8 mouse cellular contexts compared by ENCODE assay signal in the genomic region with DNA sequence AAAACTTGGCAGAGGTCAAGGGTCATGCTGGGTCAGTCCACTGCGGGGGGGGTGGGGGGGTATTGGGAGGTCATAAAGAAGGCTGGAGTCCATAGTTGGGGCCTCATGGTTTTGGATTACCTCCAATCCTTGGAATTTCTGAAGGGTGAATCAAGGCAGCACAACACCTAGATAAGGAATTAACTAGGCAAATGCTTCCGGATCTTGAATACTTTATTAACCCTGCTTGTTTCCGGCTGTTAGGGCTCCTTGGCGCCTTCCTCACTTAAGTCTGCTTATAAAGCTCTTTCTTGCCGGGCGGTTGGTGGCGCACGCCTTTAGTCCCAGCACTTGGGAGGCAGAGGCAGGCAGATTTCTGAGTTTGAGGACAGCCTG. TPM values are rescaled to one million over a fixed set of nuclear protein-coding genes. Genes with fewer than 3 reads are reported as not detected.
DNase-seq lines count a peak whose midpoint lies in the region; ATAC-seq and TF ChIP-seq lines count a peak whose summit lies in the region.

No protein-coding gene starts in this region.

- TF ChIP-seq CTCF in layer of hippocampus, adult 2 months (conservative IDR thresholded peaks at IDR 0.05) = no peak
- no peak for TF ChIP-seq CTCF in midbrain, postnatal 0 days (IDR thresholded peaks at IDR 0.05)

- no peaks in the 10 kb centered on the region for H3K9me3 ChIP-seq in forebrain, embryonic 16.5 days (ENCODE audit: control insufficient read depth, low read length)
- H3K9me3 ChIP-seq in midbrain, postnatal 0 days (ENCODE audit: low read length) = no peaks in the 10 kb centered on the region

- ATAC-seq in forebrain, embryonic 16.5 days = no peak
- ATAC-seq in midbrain, postnatal 0 days (ENCODE audit: low FRiP score) = no peak

- DNase-seq in layer of hippocampus, adult 2 months (ENCODE audit: low spot score in 2 of 2) = peak in 1 of 2 experiments; percentile 13
- no peak for DNase-seq in layer of hippocampus, adult 9-10 months (ENCODE audit: low spot score)
- DNase-seq in adipocyte (ENCODE audit: low spot score) = peak; percentile 57
- peak; percentile 24 for DNase-seq in layer of hippocampus, adult 9-11 months
- DNase-seq in midbrain, postnatal 0 days (ENCODE audit: low spot score) = no peak
- DNase-seq in adrenal gland, postnatal 4 days (ENCODE audit: low spot score in 2 of 2) = no peak
- DNase-seq in left cerebral cortex, adult 11 months (ENCODE audit: low spot score) = no peak

- 44% methylated on average over 8 of the region's 8 CpGs for WGBS in forebrain, embryonic 16.5 days
- 44% methylated on average over 8 of the region's 8 CpGs for WGBS in midbrain, postnatal 0 days

- peak overlapping the region; percentile 100; the same call in 1 of the 2 replicates for H3K27ac ChIP-seq in layer of hippocampus, adult 2 months
- H3K27ac ChIP-seq in forebrain, embryonic 16.5 days (ENCODE audit: low read length) = peak overlapping the region; percentile 98
- H3K27ac ChIP-seq in midbrain, postnatal 0 days (ENCODE audit: low read depth, low read length) = peak overlapping the region; percentile 98; the same call in 1 of the 2 replicates

- H3K27me3 ChIP-seq in forebrain, embryonic 16.5 days (replicated peaks; ENCODE audit: control insufficient read depth, insufficient read depth, low read length) = no peaks in the 10 kb centered on the region
- no peaks in the 10 kb centered on the region for H3K27me3 ChIP-seq in midbrain, postnatal 0 days (ENCODE audit: insufficient read depth, low read length)

- peaks cover 7% of the 10 kb centered on the region for H3K36me3 ChIP-seq in forebrain, embryonic 16.5 days (ENCODE audit: control insufficient read depth, insufficient read depth)
- peaks cover 22% of the 10 kb centered on the region for H3K36me3 ChIP-seq in midbrain, postnatal 0 days (ENCODE audit: insufficient read depth, low read length)

- peak overlapping the region; percentile 80 for H3K9ac ChIP-seq in forebrain, embryonic 16.5 days (replicated peaks; ENCODE audit: low read depth, low read length)
- H3K9ac ChIP-seq in midbrain, postnatal 0 days (replicated peaks; ENCODE audit: low read length, poor library complexity, severe bottlenecking) = peak overlapping the region; percentile 94

- H3K4me2 ChIP-seq in forebrain, embryonic 16.5 days (ENCODE audit: low read length) = peak overlapping the region; percentile 64
- peak overlapping the region; percentile 60 for H3K4me2 ChIP-seq in midbrain, postnatal 0 days (ENCODE audit: low read depth, low read length, poor library complexity, severe bottlenecking)

- H3K4me1 ChIP-seq in forebrain, embryonic 16.5 days (replicated peaks; ENCODE audit: control insufficient read depth, insufficient read depth, low read length) = peaks cover 18% of the 10 kb centered on the region
- H3K4me1 ChIP-seq in midbrain, postnatal 0 days (ENCODE audit: insufficient read depth, low read length) = peaks cover 3% of the 10 kb centered on the region; the same call in 1 of the 2 replicates

- peak overlapping the region; percentile 57 for H3K4me3 ChIP-seq in layer of hippocampus, adult 2 months
- H3K4me3 ChIP-seq in forebrain, embryonic 16.5 days (replicated peaks; ENCODE audit: low read length) = peak overlapping the region; percentile 78
- H3K4me3 ChIP-seq in midbrain, postnatal 0 days (ENCODE audit: low read depth, low read length) = peak overlapping the region; percentile 75

RNA-seq across cellular contexts. Expression of a gene that starts 1.2 kb away (rescaled TPM):
- total RNA-seq in layer of hippocampus, adult 2 months (2021) = 100 to 1,000 TPM; 118 to 127 TPM
- 46.3 and 51.5 TPM in 2 replicates for polyA plus RNA-seq in forebrain, embryonic 16.5 days (2015; fragmentation: Nextera tagmentation; extraction: Ambion mirVana)
- total RNA-seq in midbrain, postnatal 0 days (2014; rRNA removed) = 31.7 and 50.8 TPM in 2 replicates
- 25.9 and 30.4 TPM in 2 replicates for polyA plus RNA-seq in midbrain, postnatal 0 days (2015; fragmentation: Nextera tagmentation; extraction: Ambion mirVana)
- 100 to 1,000 TPM; 111 to 118 TPM for total RNA-seq in adrenal gland, postnatal 4 days (2021)

RNA-seq across cellular contexts. Expression of a gene that starts 6.4 kb away (rescaled TPM):
- total RNA-seq in layer of hippocampus, adult 2 months (2021) = 10 to 100 TPM in 1 of 2 experiments, 1 to 10 TPM in 1; 9.0 to 12.0 TPM
- polyA plus RNA-seq in forebrain, embryonic 16.5 days (2015; fragmentation: Nextera tagmentation; extraction: Ambion mirVana) = 16.3 and 18.8 TPM in 2 replicates
- 19.6 and 32.1 TPM in 2 replicates for total RNA-seq in midbrain, postnatal 0 days (2014; rRNA removed)
- polyA plus RNA-seq in midbrain, postnatal 0 days (2015; fragmentation: Nextera tagmentation; extraction: Ambion mirVana) = 9.0 and 11.4 TPM in 2 replicates
- 10 to 100 TPM; 26.4 to 27.5 TPM for total RNA-seq in adrenal gland, postnatal 4 days (2021)

RNA-seq across cellular contexts. Expression of a gene that starts 34.0 kb away (rescaled TPM):
- 10 to 100 TPM; 60.3 to 72.5 TPM for total RNA-seq in layer of hippocampus, adult 2 months (2021)
- 10.2 and 11.8 TPM in 2 replicates for polyA plus RNA-seq in forebrain, embryonic 16.5 days (2015; fragmentation: Nextera tagmentation; extraction: Ambion mirVana)
- 41.0 and 44.8 TPM in 2 replicates for total RNA-seq in midbrain, postnatal 0 days (2014; rRNA removed)
- polyA plus RNA-seq in midbrain, postnatal 0 days (2015; fragmentation: Nextera tagmentation; extraction: Ambion mirVana) = 9.6 and 11.8 TPM in 2 replicates
- 10 to 100 TPM; 90.8 to 94.0 TPM for total RNA-seq in adrenal gland, postnatal 4 days (2021)

RNA-seq across cellular contexts. Expression of a gene that starts 48.2 kb away (rescaled TPM):
- total RNA-seq in layer of hippocampus, adult 2 months (2021) = not detected
- 4.0 and 6.2 TPM in 2 replicates for polyA plus RNA-seq in forebrain, embryonic 16.5 days (2015; fragmentation: Nextera tagmentation; extraction: Ambion mirVana)
- total RNA-seq in midbrain, postnatal 0 days (2014; rRNA removed) = 1.9 and 2.7 TPM in 2 replicates
- 8.7 and 9.7 TPM in 2 replicates for polyA plus RNA-seq in midbrain, postnatal 0 days (2015; fragmentation: Nextera tagmentation; extraction: Ambion mirVana)
- not detected for total RNA-seq in adrenal gland, postnatal 4 days (2021)

RNA-seq across cellular contexts. Expression of a gene that starts 53.6 kb away (rescaled TPM):
- 10 to 100 TPM; 29.2 to 35.3 TPM for total RNA-seq in layer of hippocampus, adult 2 months (2021)
- polyA plus RNA-seq in forebrain, embryonic 16.5 days (2015; fragmentation: Nextera tagmentation; extraction: Ambion mirVana) = 42.8 and 45.3 TPM in 2 replicates
- total RNA-seq in midbrain, postnatal 0 days (2014; rRNA removed) = 36.2 and 38.7 TPM in 2 replicates
- polyA plus RNA-seq in midbrain, postnatal 0 days (2015; fragmentation: Nextera tagmentation; extraction: Ambion mirVana) = 28.2 and 28.3 TPM in 2 replicates
- total RNA-seq in adrenal gland, postnatal 4 days (2021) = 10 to 100 TPM; 52.3 to 54.8 TPM

Comparison
In these comparisons a context has a peak if more than half of its experiments do, and no peak if none do; other contexts are left out.
1. DNase-seq: peak in adipocyte (single experiment) and layer of hippocampus, adult 9-11 months (single experiment); none in layer of hippocampus, adult 9-10 months (single experiment), midbrain, postnatal 0 days (single experiment), adrenal gland, postnatal 4 days (0 of 2) and left cerebral cortex, adult 11 months (single experiment).
2. Peak in every context shown above with its lines, with median percentiles within 50 percentile points of each other: H3K27ac ChIP-seq and H3K4me3 ChIP-seq.